In genomic region chr7:51629206-51629605, GRCm38 (mm10) we compare ENCODE assay signal across 19 mouse cellular contexts. TPM values are rescaled to one million over a fixed set of nuclear protein-coding genes. Genes with fewer than 3 reads are reported as not detected.
A peak's percentile ranks its signal among the peaks of the same experiment; 100 is the strongest.
DNase-seq lines count a peak whose midpoint lies in the region; ATAC-seq lines count a peak whose summit lies in the region.
"Had no signal": no experiment of that assay in that cellular context is flagged by ENCODE, and none has a peak within 500 bp of the region (broad histone marks: within the 10 kb centered on the region; RNA-seq: fewer than 3 reads in every experiment).

No protein-coding gene starts in this region.

- no peaks in the 10 kb centered on the region for H3K9me3 ChIP-seq in forebrain, embryonic 11.5 days (ENCODE audit: control insufficient read depth, low read length)
- H3K9me3 ChIP-seq in forebrain, embryonic 10.5 days = no peaks in the 10 kb centered on the region
- no peaks in the 10 kb centered on the region for H3K9me3 ChIP-seq in forebrain, embryonic 16.5 days (ENCODE audit: control insufficient read depth, low read length)
- no peaks in the 10 kb centered on the region for H3K9me3 ChIP-seq in midbrain, embryonic 11.5 days (ENCODE audit: control insufficient read depth, low read length)
- no peaks in the 10 kb centered on the region for H3K9me3 ChIP-seq in neural tube, embryonic 14.5 days (ENCODE audit: control insufficient read depth, low read length)
- H3K9me3 ChIP-seq: heart, embryonic 10.5 days; limb, embryonic 10.5 days; liver, embryonic 12.5 days had no signal

- H3K4me1 ChIP-seq in forebrain, embryonic 11.5 days (replicated peaks; ENCODE audit: control insufficient read depth, insufficient read depth, low read length) = peaks cover 2% of the 10 kb centered on the region; the same call in 1 of the 2 replicates
- H3K4me1 ChIP-seq in forebrain, embryonic 10.5 days = peaks cover 45% of the 10 kb centered on the region
- peaks cover 31% of the 10 kb centered on the region for H3K4me1 ChIP-seq in forebrain, embryonic 16.5 days (replicated peaks; ENCODE audit: control insufficient read depth, insufficient read depth, low read length)
- H3K4me1 ChIP-seq in midbrain, embryonic 11.5 days (ENCODE audit: control insufficient read depth, insufficient read depth, low read length) = peaks cover 15% of the 10 kb centered on the region; the same call in 1 of the 2 replicates
- H3K4me1 ChIP-seq in neural tube, embryonic 14.5 days (ENCODE audit: control insufficient read depth, insufficient read depth, low read length) = peaks cover 2% of the 10 kb centered on the region; the same call in 1 of the 2 replicates
- H3K4me1 ChIP-seq: liver, embryonic 12.5 days had no signal

- ATAC-seq in forebrain, embryonic 11.5 days (replicated peaks; ENCODE audit: low FRiP score) = no peak
- ATAC-seq in forebrain, embryonic 16.5 days = no peak
- no peak for ATAC-seq in midbrain, embryonic 11.5 days (ENCODE audit: low FRiP score)
- ATAC-seq in neural tube, embryonic 14.5 days (ENCODE audit: low read depth) = no peak
- ATAC-seq: liver, embryonic 12.5 days had no signal

- no peak overlapping the region for H3K4me3 ChIP-seq in forebrain, embryonic 11.5 days (ENCODE audit: low read depth, low read length)
- no peak overlapping the region for H3K4me3 ChIP-seq in forebrain, embryonic 10.5 days
- peak overlapping the region; percentile 23 for H3K4me3 ChIP-seq in forebrain, embryonic 16.5 days (replicated peaks; ENCODE audit: low read length)
- no peak overlapping the region; the same call in 1 of the 2 replicates for H3K4me3 ChIP-seq in midbrain, embryonic 11.5 days (ENCODE audit: low read depth, low read length)
- peak overlapping the region; percentile 19 for H3K4me3 ChIP-seq in neural tube, embryonic 14.5 days (ENCODE audit: low read depth, low read length)
- H3K4me3 ChIP-seq: heart, embryonic 10.5 days; limb, embryonic 10.5 days; liver, embryonic 12.5 days; megakaryocyte, embryonic 14.5 days had no signal

- 0 out of 2 replicates have a peak overlapping the region, but pooled peaks have one; percentile 8 for H3K9ac ChIP-seq in forebrain, embryonic 11.5 days (ENCODE audit: low read length)
- H3K9ac ChIP-seq in forebrain, embryonic 16.5 days (replicated peaks; ENCODE audit: low read depth, low read length) = no peak overlapping the region; the same call in 1 of the 2 replicates
- H3K9ac ChIP-seq in midbrain, embryonic 11.5 days (ENCODE audit: low read length) = peak overlapping the region; percentile 7; the same call in 1 of the 2 replicates
- H3K9ac ChIP-seq in neural tube, embryonic 14.5 days (replicated peaks; ENCODE audit: low read depth, low read length) = peak overlapping the region; percentile 53
- H3K9ac ChIP-seq: liver, embryonic 12.5 days had no signal

- H3K36me3 ChIP-seq in forebrain, embryonic 11.5 days (ENCODE audit: control insufficient read depth, insufficient read depth, low read length) = no peaks in the 10 kb centered on the region
- no peaks in the 10 kb centered on the region for H3K36me3 ChIP-seq in forebrain, embryonic 10.5 days (replicated peaks)
- H3K36me3 ChIP-seq in forebrain, embryonic 16.5 days (ENCODE audit: control insufficient read depth, insufficient read depth) = no peaks in the 10 kb centered on the region
- no peaks in the 10 kb centered on the region for H3K36me3 ChIP-seq in midbrain, embryonic 11.5 days (ENCODE audit: control insufficient read depth, insufficient read depth, low read length)
- H3K36me3 ChIP-seq in neural tube, embryonic 14.5 days (ENCODE audit: control insufficient read depth, insufficient read depth, low read length) = no peaks in the 10 kb centered on the region
- H3K36me3 ChIP-seq: heart, embryonic 10.5 days; limb, embryonic 10.5 days; liver, embryonic 12.5 days had no signal

- DNase-seq in forebrain, embryonic 11.5 days (ENCODE audit: low spot score) = no peak
- DNase-seq in forebrain, embryonic 10.5 days (ENCODE audit: extremely low spot score, low spot score) = no peak
- peak; percentile 84 for DNase-seq in midbrain, embryonic 11.5 days (ENCODE audit: low spot score, missing footprints)
- no peak for DNase-seq in left cerebral cortex, postnatal 14 days (ENCODE audit: low spot score in 2 of 2)
- no peak for DNase-seq in ovary, postnatal 10 days (ENCODE audit: low spot score)
- no peak for DNase-seq in kidney, postnatal 14 days
- DNase-seq: cerebellum, postnatal 36 days; gastrocnemius, postnatal 36 days; heart, postnatal 4 days; kidney, adult 18-20 months; kidney, postnatal 36 days; spleen, adult 18-20 months; thymus, postnatal 25 days had no signal

- no peak overlapping the region for H3K27ac ChIP-seq in forebrain, embryonic 11.5 days (ENCODE audit: low read depth, low read length)
- H3K27ac ChIP-seq in forebrain, embryonic 10.5 days = no peak overlapping the region
- peak overlapping the region; percentile 64 for H3K27ac ChIP-seq in forebrain, embryonic 16.5 days (ENCODE audit: low read length)
- peak overlapping the region; percentile 35 for H3K27ac ChIP-seq in midbrain, embryonic 11.5 days (ENCODE audit: low read depth, low read length)
- peak overlapping the region; percentile 78 for H3K27ac ChIP-seq in neural tube, embryonic 14.5 days (ENCODE audit: low read depth, low read length)
- H3K27ac ChIP-seq: heart, embryonic 10.5 days; limb, embryonic 10.5 days; liver, embryonic 12.5 days had no signal

- peaks cover 39% of the 10 kb centered on the region for H3K27me3 ChIP-seq in forebrain, embryonic 11.5 days (ENCODE audit: control insufficient read depth, insufficient read depth, low read length)
- peaks cover 96% of the 10 kb centered on the region for H3K27me3 ChIP-seq in forebrain, embryonic 10.5 days (ENCODE audit: poor library complexity, severe bottlenecking)
- H3K27me3 ChIP-seq in forebrain, embryonic 16.5 days (replicated peaks; ENCODE audit: control insufficient read depth, insufficient read depth, low read length) = peaks cover 18% of the 10 kb centered on the region
- peaks cover 50% of the 10 kb centered on the region for H3K27me3 ChIP-seq in midbrain, embryonic 11.5 days (ENCODE audit: control insufficient read depth, insufficient read depth, low read length)
- peaks cover 2% of the 10 kb centered on the region for H3K27me3 ChIP-seq in neural tube, embryonic 14.5 days (ENCODE audit: control insufficient read depth, insufficient read depth, low read length)

- intact Hi-C loops in left cerebral cortex, postnatal 14 days (cut with DNase I) = loop anchor here (10.0 kb wide), 1 partner anchor 126 kb away; no protein-coding TSS in a partner anchor

- H3K4me2 ChIP-seq in forebrain, embryonic 11.5 days (ENCODE audit: low read depth, low read length, severe bottlenecking) = 0 out of 2 replicates have a peak overlapping the region, but pooled peaks have one; percentile 21
- peak overlapping the region; percentile 45 for H3K4me2 ChIP-seq in forebrain, embryonic 16.5 days (ENCODE audit: low read length)
- H3K4me2 ChIP-seq in midbrain, embryonic 11.5 days = peak overlapping the region; percentile 21
- H3K4me2 ChIP-seq in neural tube, embryonic 14.5 days (ENCODE audit: low read depth, low read length) = peak overlapping the region; percentile 79
- H3K4me2 ChIP-seq: liver, embryonic 12.5 days had no signal

- WGBS in forebrain, embryonic 11.5 days = 0% methylated on average over 3 of the region's 3 CpGs
- WGBS in forebrain, embryonic 10.5 days = 1% methylated on average over 3 of the region's 3 CpGs
- 5% methylated on average over 3 of the region's 3 CpGs for WGBS in forebrain, embryonic 16.5 days
- WGBS in midbrain, embryonic 11.5 days = 1% methylated on average over 3 of the region's 3 CpGs
- 4% methylated on average over 3 of the region's 3 CpGs for WGBS in neural tube, embryonic 14.5 days

RNA-seq across cellular contexts. Expression of gene Slc17a6, which starts 7.4 kb away (rescaled TPM):
- 23.1 and 24.4 TPM in 2 replicates for polyA plus RNA-seq in forebrain, embryonic 11.5 days (2014; fragmentation: Nextera tagmentation; extraction: Ambion mirVana)
- 3.5 and 6.9 TPM in 2 replicates for polyA plus RNA-seq in forebrain, embryonic 10.5 days (2016; fragmentation: Nextera tagmentation; extraction: Ambion mirVana)
- polyA plus RNA-seq in forebrain, embryonic 16.5 days (2015; fragmentation: Nextera tagmentation; extraction: Ambion mirVana) = 40.5 and 52.7 TPM in 2 replicates
- polyA plus RNA-seq in midbrain, embryonic 11.5 days (2014; fragmentation: Nextera tagmentation; extraction: Ambion mirVana) = 35.5 and 39.0 TPM in 2 replicates
- polyA plus RNA-seq in neural tube, embryonic 14.5 days (2014; fragmentation: Nextera tagmentation; extraction: Ambion mirVana) = 120 and 139 TPM in 2 replicates
- total RNA-seq in left cerebral cortex, postnatal 14 days (2021) = 10 to 100 TPM; 26.5 to 36.1 TPM
- total RNA-seq: gastrocnemius, postnatal 36 days; heart, postnatal 4 days had no signal
- polyA plus RNA-seq: heart, embryonic 10.5 days; limb, embryonic 10.5 days; liver, embryonic 12.5 days had no signal

Comparison
In these comparisons a context has a peak if more than half of its experiments do, and no peak if none do; other contexts are left out.
1. H3K27ac ChIP-seq: peak in forebrain, embryonic 16.5 days (single experiment), midbrain, embryonic 11.5 days (single experiment) and neural tube, embryonic 14.5 days (single experiment); none in forebrain, embryonic 11.5 days (single experiment) and forebrain, embryonic 10.5 days (single experiment).
2. H3K4me3 ChIP-seq: peak in forebrain, embryonic 16.5 days (single experiment) and neural tube, embryonic 14.5 days (single experiment); none in forebrain, embryonic 11.5 days (single experiment), forebrain, embryonic 10.5 days (single experiment) and midbrain, embryonic 11.5 days (single experiment).
3. H3K4me2 ChIP-seq: peak in every context shown above with its lines; median percentile 79 in neural tube, embryonic 14.5 days; 45 in forebrain, embryonic 16.5 days; 21 in forebrain, embryonic 11.5 days; 21 in midbrain, embryonic 11.5 days.